Mouse (Mus musculus) spleen, adult 2 months (tissue): Measurements from ENCODE around the gene Irx6.

ENCODE experiments used
- CTCF ChIP-seq: fragments of 200-500 bp; IDR thresholded peaks from 2 replicates; pipeline ENCODE4 v1.5.1; 2011; ENCODE audit warnings: mild to moderate bottlenecking, inconsistent platforms; ENCODE audit not compliant: insufficient read depth, insufficient read length, insufficient replicate concordance; ENCODE audit errors: extremely low read depth
- POLR2A ChIP-seq: fragments of 200-500 bp; IDR thresholded peaks from 2 replicates; pipeline ENCODE4 v1.6.1; 2011; ENCODE audit warnings: low read depth, low read length, inconsistent platforms

DNA sequence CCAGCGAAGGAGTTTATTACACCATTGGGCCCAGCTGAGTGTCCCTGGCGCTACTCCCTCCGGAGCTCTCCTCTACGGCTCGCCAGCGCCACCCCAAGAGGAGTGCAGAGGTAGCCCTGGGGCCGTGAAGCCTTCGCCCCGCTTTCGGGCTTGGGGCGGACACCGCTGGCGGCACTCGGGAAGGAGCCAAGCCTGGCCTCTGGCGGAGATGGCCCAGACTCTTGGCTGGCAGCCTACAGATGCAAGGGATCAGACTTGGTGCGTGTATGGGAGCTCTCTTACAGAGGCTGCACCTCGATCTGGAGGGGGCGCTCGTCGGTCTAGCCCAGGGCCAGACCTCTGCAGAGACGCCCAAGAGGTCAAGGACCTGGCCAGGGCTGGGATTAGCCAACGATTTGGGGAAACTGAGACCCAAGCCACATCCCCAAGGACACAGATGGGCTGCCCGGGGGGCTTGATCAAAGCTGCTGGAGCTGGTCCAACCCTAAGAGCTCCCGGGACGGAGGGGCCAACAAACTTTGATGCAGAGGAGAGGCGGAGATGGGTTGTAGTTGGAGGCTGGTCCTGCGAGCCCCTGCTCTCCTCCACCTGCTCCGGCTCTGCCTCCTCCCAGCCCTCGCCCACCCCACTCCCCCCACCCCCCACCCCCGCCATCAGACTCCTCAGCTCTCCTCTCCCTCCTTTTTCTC, 389 bp upstream of the Irx6 start:
- no peak for TF ChIP-seq POLR2A
- TF ChIP-seq CTCF: no peak
